Mouse (Mus musculus): ENCODE measurements around the gene Gm13691. TPM values are rescaled to one million over a fixed set of nuclear protein-coding genes. Genes with fewer than 3 reads are reported as not detected.
"Not testable (repeated sequence)": the region's sequence is repeated elsewhere in the genome, so short reads cannot be mapped to it uniquely, and the experiment has no call there.

Gm13691 gene
- not detected in 2 replicates for polyA plus RNA-seq (2014; fragmentation: Nextera tagmentation; extraction: Ambion mirVana)

GRCm38 (mm10) chr2:83990253-83990652, at the start of gene Gm13691:
TSS of gene Gm13691 (plus strand) at chr2:83990553.
- not testable (repeated sequence) for H3K27ac ChIP-seq (ENCODE audit: low read depth, low read length); DNase-seq (ENCODE audit: low spot score); H3K4me1 ChIP-seq (replicated peaks; ENCODE audit: control insufficient read depth, insufficient read depth, low read length); ATAC-seq (replicated peaks; ENCODE audit: low FRiP score); H3K4me3 ChIP-seq (ENCODE audit: low read depth, low read length); H3K36me3 ChIP-seq (ENCODE audit: control insufficient read depth, insufficient read depth, low read length); H3K9ac ChIP-seq (ENCODE audit: low read depth, low read length); H3K9me3 ChIP-seq (ENCODE audit: control insufficient read depth, low read length); H3K4me2 ChIP-seq; H3K27me3 ChIP-seq (replicated peaks; ENCODE audit: control insufficient read depth, insufficient read depth, low read length)
- no CpG with 5 or more reads among the region's 6 CpGs for WGBS

- H3K9me3 ChIP-seq (ENCODE audit: control insufficient read depth, low read length): no peaks in the 10 kb centered on the region
- no peak within 1 kb of the TSS for H3K27ac ChIP-seq (ENCODE audit: low read depth, low read length)
- no peaks in the 10 kb centered on the region for H3K36me3 ChIP-seq (ENCODE audit: control insufficient read depth, insufficient read depth, low read length)
- H3K27me3 ChIP-seq (replicated peaks; ENCODE audit: control insufficient read depth, insufficient read depth, low read length): no peaks in the 10 kb centered on the region
- ATAC-seq (replicated peaks; ENCODE audit: low FRiP score): peak; percentile 72
- H3K4me3 ChIP-seq (ENCODE audit: low read depth, low read length): peak within 1 kb of the TSS; percentile 28
- H3K4me2 ChIP-seq: peak within 1 kb of the TSS; percentile 52
- peak; percentile 48 for DNase-seq (ENCODE audit: low spot score)
- H3K4me1 ChIP-seq (replicated peaks; ENCODE audit: control insufficient read depth, insufficient read depth, low read length): no peaks in the 10 kb centered on the region; the same call in 1 of the 2 replicates
- H3K9ac ChIP-seq (ENCODE audit: low read depth, low read length): no peak within 1 kb of the TSS
- 1% methylated on average over 20 of the region's 20 CpGs for WGBS
Observed at GRCm38 (mm10) chr2:83940931-83941361, 49.4 kb upstream of the Gm13691 start, which contains the start of gene Zswim2. TSS of gene Zswim2 (minus strand) at chr2:83941228.

GRCm38 (mm10) chr2:83941378-83941777, 49.0 kb upstream of the Gm13691 start:
- no peaks in the 10 kb centered on the region for H3K36me3 ChIP-seq (ENCODE audit: control insufficient read depth, insufficient read depth, low read length)
- H3K9me3 ChIP-seq (ENCODE audit: control insufficient read depth, low read length): no peaks in the 10 kb centered on the region
- no peak overlapping the region for H3K4me3 ChIP-seq (ENCODE audit: low read depth, low read length)
- H3K27ac ChIP-seq (ENCODE audit: low read depth, low read length): no peak overlapping the region
- H3K9ac ChIP-seq (ENCODE audit: low read depth, low read length): no peak overlapping the region
- H3K27me3 ChIP-seq (replicated peaks; ENCODE audit: control insufficient read depth, insufficient read depth, low read length): no peaks in the 10 kb centered on the region
- ATAC-seq (replicated peaks; ENCODE audit: low FRiP score): no peak
- H3K4me2 ChIP-seq: peak overlapping the region; percentile 52
- no peak for DNase-seq (ENCODE audit: low spot score)
- whole genome bisulfite sequencing: 41% methylated on average over 3 of the region's 3 CpGs
- H3K4me1 ChIP-seq (replicated peaks; ENCODE audit: control insufficient read depth, insufficient read depth, low read length): no peaks in the 10 kb centered on the region; the same call in 1 of the 2 replicates

- WGBS: 32% methylated on average over 4 of the region's 4 CpGs
- H3K9me3 ChIP-seq (ENCODE audit: control insufficient read depth, low read length): no peaks in the 10 kb centered on the region
- ATAC-seq (replicated peaks; ENCODE audit: low FRiP score) (no peak), DNase-seq (ENCODE audit: low spot score) (no peak)
- no peak overlapping the region for H3K9ac ChIP-seq (ENCODE audit: low read depth, low read length)
- no peak overlapping the region for H3K4me2 ChIP-seq
- H3K4me1 ChIP-seq (replicated peaks; ENCODE audit: control insufficient read depth, insufficient read depth, low read length): no peaks in the 10 kb centered on the region; the same call in 1 of the 2 replicates
- H3K36me3 ChIP-seq (ENCODE audit: control insufficient read depth, insufficient read depth, low read length): no peaks in the 10 kb centered on the region
- H3K4me3 ChIP-seq (ENCODE audit: low read depth, low read length): no peak overlapping the region
- H3K27me3 ChIP-seq (replicated peaks; ENCODE audit: control insufficient read depth, insufficient read depth, low read length): no peaks in the 10 kb centered on the region
- H3K27ac ChIP-seq (ENCODE audit: low read depth, low read length): no peak overlapping the region
Observed at GRCm38 (mm10) chr2:83941792-83942191, 48.6 kb upstream of the Gm13691 start.

- no CpG with 5 or more reads among the region's 6 CpGs for WGBS
- H3K9ac ChIP-seq (ENCODE audit: low read depth, low read length); H3K36me3 ChIP-seq (ENCODE audit: control insufficient read depth, insufficient read depth, low read length); H3K4me2 ChIP-seq; H3K27ac ChIP-seq (ENCODE audit: low read depth, low read length); H3K9me3 ChIP-seq (ENCODE audit: control insufficient read depth, low read length); H3K27me3 ChIP-seq (replicated peaks; ENCODE audit: control insufficient read depth, insufficient read depth, low read length); DNase-seq (ENCODE audit: low spot score); H3K4me3 ChIP-seq (ENCODE audit: low read depth, low read length); H3K4me1 ChIP-seq (replicated peaks; ENCODE audit: control insufficient read depth, insufficient read depth, low read length); ATAC-seq (replicated peaks; ENCODE audit: low FRiP score): not testable (repeated sequence)
Observed at GRCm38 (mm10) chr2:83955393-83955792, 35.0 kb upstream of the Gm13691 start, which contains the start of gene Gm13698. TSS of gene Gm13698 (plus strand) at chr2:83955693.

GRCm38 (mm10) chr2:83961203-83961602, 29.1 kb upstream of the Gm13691 start, which contains the start of gene Gm13693:
TSS of gene Gm13693 (plus strand) at chr2:83961503.
- not testable (repeated sequence) for H3K9me3 ChIP-seq (ENCODE audit: control insufficient read depth, low read length); H3K4me1 ChIP-seq (replicated peaks; ENCODE audit: control insufficient read depth, insufficient read depth, low read length); H3K4me2 ChIP-seq; H3K27me3 ChIP-seq (replicated peaks; ENCODE audit: control insufficient read depth, insufficient read depth, low read length); H3K9ac ChIP-seq (ENCODE audit: low read depth, low read length); H3K27ac ChIP-seq (ENCODE audit: low read depth, low read length); H3K4me3 ChIP-seq (ENCODE audit: low read depth, low read length); ATAC-seq (replicated peaks; ENCODE audit: low FRiP score); DNase-seq (ENCODE audit: low spot score); H3K36me3 ChIP-seq (ENCODE audit: control insufficient read depth, insufficient read depth, low read length)
- WGBS: no CpG with 5 or more reads among the region's 6 CpGs

GRCm38 (mm10) chr2:83967013-83967412, 23.3 kb upstream of the Gm13691 start, which contains the start of gene Gm13695:
TSS of gene Gm13695 (plus strand) at chr2:83967313.
- ATAC-seq (replicated peaks; ENCODE audit: low FRiP score); H3K36me3 ChIP-seq (ENCODE audit: control insufficient read depth, insufficient read depth, low read length); H3K9me3 ChIP-seq (ENCODE audit: control insufficient read depth, low read length); H3K4me1 ChIP-seq (replicated peaks; ENCODE audit: control insufficient read depth, insufficient read depth, low read length); H3K9ac ChIP-seq (ENCODE audit: low read depth, low read length); H3K4me2 ChIP-seq; H3K27me3 ChIP-seq (replicated peaks; ENCODE audit: control insufficient read depth, insufficient read depth, low read length); H3K27ac ChIP-seq (ENCODE audit: low read depth, low read length); H3K4me3 ChIP-seq (ENCODE audit: low read depth, low read length); DNase-seq (ENCODE audit: low spot score): not testable (repeated sequence)
- no CpG with 5 or more reads among the region's 6 CpGs for WGBS

GRCm38 (mm10) chr2:83972823-83973222, 17.5 kb upstream of the Gm13691 start, which contains the start of gene Gm13696:
TSS of gene Gm13696 (plus strand) at chr2:83973123.
- H3K27me3 ChIP-seq (replicated peaks; ENCODE audit: control insufficient read depth, insufficient read depth, low read length); H3K9ac ChIP-seq (ENCODE audit: low read depth, low read length); H3K4me2 ChIP-seq; H3K4me3 ChIP-seq (ENCODE audit: low read depth, low read length); H3K27ac ChIP-seq (ENCODE audit: low read depth, low read length); ATAC-seq (replicated peaks; ENCODE audit: low FRiP score); DNase-seq (ENCODE audit: low spot score); H3K36me3 ChIP-seq (ENCODE audit: control insufficient read depth, insufficient read depth, low read length); H3K4me1 ChIP-seq (replicated peaks; ENCODE audit: control insufficient read depth, insufficient read depth, low read length); H3K9me3 ChIP-seq (ENCODE audit: control insufficient read depth, low read length): not testable (repeated sequence)
- no CpG with 5 or more reads among the region's 6 CpGs for WGBS

- not testable (repeated sequence) for H3K36me3 ChIP-seq (ENCODE audit: control insufficient read depth, insufficient read depth, low read length); H3K4me2 ChIP-seq; DNase-seq (ENCODE audit: low spot score); H3K27me3 ChIP-seq (replicated peaks; ENCODE audit: control insufficient read depth, insufficient read depth, low read length); H3K4me3 ChIP-seq (ENCODE audit: low read depth, low read length); H3K9ac ChIP-seq (ENCODE audit: low read depth, low read length); H3K9me3 ChIP-seq (ENCODE audit: control insufficient read depth, low read length); H3K4me1 ChIP-seq (replicated peaks; ENCODE audit: control insufficient read depth, insufficient read depth, low read length); H3K27ac ChIP-seq (ENCODE audit: low read depth, low read length); ATAC-seq (replicated peaks; ENCODE audit: low FRiP score)
- no CpG with 5 or more reads among the region's 6 CpGs for WGBS
Observed at GRCm38 (mm10) chr2:83978633-83979032, 11.7 kb upstream of the Gm13691 start, which contains the start of gene Gm13694. TSS of gene Gm13694 (plus strand) at chr2:83978933.

Data from liver, embryonic 11.5 days (tissue).